Mouse (Mus musculus): ENCODE measurements around the gene Pou6f1.
"Not testable (repeated sequence)": the region's sequence is repeated elsewhere in the genome, so short reads cannot be mapped to it uniquely, and the experiment has no call there.

Pou6f1 gene

DNA sequence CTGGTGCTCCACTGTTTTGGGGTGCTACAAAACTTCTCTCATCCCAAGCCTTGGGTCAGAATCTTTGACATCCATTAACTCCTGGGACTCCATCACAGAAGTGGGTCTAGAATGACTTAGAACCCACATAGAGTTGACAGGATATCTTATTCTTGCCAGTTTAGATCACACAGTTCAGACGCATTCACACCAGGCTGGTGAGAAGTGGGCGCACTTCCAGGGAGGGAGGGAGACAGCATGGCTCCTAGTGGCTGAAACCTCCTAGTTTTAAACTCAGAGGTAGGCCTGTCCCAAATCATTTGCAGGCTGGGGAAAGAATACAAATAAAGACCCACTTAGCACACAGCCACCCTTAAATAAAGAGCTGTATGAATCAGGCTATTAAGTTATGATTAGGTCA lies 25.4 kb downstream of the Pou6f1 start:
- no peak for DNase-seq

DNA sequence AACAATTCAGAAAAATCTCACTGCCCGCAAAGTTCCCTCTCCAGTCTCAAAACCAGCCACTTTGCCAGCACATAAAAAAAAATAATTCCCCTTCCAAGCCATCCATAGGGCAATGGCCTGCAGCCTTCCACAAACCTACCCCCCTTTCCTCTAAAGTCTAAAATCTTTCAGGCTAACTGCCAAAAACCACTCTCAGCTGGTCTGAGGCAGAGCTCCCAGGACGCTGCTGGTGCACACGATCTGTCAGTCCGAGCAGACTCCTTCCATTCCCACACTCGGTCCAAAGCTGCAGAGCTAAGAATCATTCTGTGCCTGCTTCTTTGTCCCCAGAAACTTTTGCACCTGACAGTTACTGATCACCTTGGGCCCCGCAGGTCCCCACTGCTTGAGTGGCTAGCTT lies 25.8 kb downstream of the Pou6f1 start:
- no peak for DNase-seq

DNA sequence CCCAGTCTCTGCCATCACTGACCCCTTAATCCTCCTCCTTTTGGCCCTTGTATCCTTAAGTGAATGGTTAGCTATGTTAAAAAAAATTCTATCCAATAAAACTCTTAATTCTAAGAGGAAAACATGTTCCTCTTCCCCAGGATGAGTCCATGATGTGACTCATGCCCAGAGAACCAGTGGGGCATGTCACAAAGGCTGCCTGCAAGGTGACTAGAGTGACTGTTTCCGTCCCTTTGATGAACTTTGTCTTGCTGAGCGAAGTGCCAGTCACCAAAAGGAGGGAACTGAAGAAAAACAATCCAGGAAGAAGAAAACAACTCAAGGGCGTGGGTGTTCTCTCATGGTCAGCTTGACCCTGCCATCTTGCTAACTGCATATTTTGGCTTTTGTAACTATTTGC lies 30.5 kb downstream of the Pou6f1 start:
- no peak for DNase-seq

DNA sequence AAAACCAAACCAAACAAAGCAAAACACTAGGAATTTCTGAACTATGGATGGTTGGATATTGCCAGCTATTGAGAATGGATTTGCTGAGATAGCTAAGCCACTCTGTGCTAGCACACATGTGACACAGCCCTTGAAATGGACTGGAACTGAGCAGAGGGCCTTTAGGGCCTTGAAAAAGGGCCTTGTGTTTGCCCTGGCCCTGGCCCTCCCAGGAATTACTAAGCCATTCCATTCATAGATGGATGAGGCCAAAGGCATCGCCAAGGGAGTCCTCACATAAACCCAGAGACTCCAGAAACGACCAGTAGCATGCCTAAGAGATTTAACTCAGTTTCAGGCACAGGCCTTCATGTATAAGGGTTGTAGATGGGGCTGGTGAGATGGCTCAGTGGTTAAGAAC lies 33.3 kb downstream of the Pou6f1 start:
- no peak for DNase-seq

DNA sequence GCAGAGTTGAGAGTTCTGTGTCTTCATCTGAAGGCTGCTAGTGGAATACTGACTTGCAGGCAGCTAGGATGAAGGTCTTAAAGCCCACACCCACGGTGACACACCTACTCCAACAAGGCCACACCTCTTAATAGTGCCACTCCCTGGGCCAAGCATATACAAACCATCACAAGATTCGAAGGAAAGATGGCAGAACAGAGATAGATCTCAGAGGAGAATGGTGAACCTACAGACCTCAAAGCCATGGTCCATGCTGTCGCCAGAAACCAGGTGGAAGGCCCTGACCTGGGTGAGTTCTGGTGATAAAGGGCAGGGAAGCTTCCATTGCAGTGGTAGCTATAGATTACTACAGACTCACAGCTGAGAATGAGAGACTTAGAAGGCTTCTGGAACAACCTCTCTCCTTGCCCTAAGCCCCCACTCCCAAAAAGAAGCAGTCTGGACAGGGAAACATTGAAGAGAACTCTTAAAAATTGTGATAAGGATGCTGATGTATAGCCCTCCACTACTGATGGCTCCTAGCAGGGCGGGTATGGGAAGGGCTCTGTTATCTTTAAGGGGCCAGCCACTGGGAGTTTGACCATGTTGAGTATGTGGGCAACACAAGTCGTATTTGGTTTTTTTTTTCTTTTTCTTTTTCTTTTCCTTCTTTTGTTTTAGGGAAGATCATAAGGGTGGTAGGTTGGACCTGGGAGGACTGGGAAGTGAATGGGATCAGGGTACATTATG lies 41.9 kb downstream of the Pou6f1 start:
- DNase-seq, result no peak

DNA sequence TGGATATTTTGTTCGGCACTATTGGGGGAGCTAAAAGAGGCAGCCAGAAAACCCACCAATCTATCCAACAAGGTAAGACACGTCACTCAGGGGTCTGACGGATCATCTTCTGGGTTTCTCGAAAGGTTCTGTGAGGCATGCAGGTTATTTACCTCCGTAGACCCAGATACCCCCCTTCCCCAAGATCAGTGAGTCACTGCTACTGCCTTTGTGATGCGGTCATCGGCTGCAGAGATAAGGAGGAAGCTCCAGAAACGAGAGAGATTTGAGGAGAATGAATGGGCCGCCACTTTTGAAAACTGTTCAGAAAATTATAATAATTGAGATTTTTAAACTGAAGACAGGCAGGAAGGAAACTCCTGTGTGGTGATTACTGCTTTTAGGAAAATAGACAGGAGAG lies 43.4 kb downstream of the Pou6f1 start:
- no peak for DNase-seq

DNA sequence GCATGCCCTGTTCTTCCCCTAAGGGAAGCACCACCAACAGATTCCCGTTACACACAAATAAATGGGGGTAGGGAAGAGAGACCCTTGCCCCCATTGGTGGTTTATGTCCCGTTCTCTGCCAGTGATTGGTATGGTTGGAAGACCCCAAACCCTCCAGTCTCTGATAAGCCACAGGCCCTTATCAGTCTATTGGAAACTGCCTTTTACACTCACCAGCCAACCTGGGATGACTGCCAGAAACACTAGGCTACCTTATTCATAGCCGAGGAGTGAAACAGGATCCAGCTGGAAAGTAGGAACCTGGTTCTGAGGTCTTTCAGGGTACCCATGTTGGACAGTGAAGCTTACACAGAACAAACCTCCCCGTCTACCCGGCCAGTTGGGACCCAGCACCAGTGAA lies 43.8 kb downstream of the Pou6f1 start:
- no peak for DNase-seq

DNA sequence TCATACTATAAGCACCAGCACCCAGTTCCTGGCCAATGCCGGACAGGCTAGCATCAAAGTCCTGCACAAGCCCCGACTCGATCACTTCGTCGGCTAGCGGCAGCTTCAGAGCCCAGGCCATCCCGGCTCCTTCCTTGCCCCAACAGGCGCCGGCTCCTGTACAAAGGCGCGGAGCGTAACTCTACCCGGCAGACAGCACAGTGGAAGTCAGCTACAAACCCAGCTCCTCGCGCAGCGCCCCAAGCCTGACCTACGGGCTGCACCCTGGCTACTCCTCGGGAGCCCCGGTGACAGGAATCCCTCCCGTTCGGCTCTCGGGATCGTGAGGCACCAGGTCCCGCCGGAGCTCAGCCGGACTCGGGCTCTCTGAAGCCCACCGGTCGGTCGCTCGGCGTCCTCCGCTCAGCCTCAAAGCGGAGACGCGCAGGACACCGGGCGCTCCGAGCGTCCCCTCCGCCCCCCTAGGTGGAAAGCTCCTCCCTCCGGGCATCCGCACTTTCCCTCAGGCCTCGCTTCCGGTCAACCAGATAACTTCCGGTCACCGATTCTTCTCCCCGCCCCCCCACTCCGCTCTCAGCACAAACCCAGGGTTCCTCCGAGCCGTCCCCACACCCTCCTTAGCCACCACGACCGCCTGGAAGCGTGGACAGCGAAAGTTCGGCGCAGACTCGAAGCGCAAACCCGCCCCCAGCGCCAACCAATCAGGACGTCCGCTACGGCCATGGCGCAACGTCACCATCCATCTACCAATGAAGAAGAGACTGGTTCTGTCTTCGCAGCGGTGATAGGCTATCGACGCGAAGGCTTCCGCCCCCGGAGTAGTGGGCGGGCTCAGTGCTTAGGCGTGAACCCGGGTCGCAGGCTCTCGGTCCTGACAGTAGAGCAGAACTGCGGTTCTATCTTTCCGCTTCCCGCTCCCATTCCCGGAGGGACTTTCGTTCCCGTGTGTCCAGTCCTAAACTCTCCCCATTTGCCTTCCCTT lies 48.2 kb downstream of the Pou6f1 start, which contains the start of gene Tfcp2:
Gene Tfcp2 (minus strand): TSS at position 683 of the 982 bp plus-strand sequence.
- DNase-seq, result peak; percentile 98

DNA sequence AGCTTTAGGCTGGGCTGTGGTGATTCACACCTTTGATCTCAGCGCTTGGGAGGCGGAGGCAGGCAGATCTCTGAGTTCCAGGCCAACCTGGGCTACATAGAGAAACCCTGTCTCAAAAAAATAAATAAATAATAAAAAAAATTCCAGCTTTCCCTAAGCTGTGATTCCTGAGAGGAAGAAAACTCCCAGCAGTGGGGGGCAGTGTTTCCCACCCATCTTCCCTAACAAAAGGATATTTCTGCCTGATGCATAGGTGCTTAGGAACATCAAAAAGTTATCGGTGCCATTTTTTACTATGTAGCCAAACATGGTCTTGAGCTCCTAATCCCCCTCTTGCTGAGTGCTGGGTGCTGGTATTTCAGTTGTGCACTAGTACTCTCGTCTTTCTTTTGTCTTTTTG lies 49.5 kb downstream of the Pou6f1 start:
- DNase-seq, result no peak

DNA sequence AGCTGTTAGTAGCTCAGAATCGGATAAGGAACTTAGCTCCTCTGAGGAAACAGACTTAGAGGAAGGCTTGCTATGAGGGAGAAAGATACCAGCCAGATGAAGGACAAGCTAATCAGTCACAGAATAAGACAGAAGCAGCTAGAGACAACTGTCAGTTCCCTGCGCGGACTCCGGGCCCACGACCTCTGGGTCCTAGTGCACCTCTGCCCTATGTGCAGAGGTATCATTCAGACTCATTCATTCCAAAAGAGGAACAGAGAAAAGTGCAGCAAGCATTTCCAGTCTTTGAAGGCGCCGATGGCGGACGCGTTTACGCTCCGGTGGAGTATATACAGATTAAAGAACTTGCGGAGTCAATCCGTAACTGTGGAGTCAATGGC lies 56.1 kb downstream of the Pou6f1 start:
- DNase-seq, result not testable (repeated sequence)

DNA sequence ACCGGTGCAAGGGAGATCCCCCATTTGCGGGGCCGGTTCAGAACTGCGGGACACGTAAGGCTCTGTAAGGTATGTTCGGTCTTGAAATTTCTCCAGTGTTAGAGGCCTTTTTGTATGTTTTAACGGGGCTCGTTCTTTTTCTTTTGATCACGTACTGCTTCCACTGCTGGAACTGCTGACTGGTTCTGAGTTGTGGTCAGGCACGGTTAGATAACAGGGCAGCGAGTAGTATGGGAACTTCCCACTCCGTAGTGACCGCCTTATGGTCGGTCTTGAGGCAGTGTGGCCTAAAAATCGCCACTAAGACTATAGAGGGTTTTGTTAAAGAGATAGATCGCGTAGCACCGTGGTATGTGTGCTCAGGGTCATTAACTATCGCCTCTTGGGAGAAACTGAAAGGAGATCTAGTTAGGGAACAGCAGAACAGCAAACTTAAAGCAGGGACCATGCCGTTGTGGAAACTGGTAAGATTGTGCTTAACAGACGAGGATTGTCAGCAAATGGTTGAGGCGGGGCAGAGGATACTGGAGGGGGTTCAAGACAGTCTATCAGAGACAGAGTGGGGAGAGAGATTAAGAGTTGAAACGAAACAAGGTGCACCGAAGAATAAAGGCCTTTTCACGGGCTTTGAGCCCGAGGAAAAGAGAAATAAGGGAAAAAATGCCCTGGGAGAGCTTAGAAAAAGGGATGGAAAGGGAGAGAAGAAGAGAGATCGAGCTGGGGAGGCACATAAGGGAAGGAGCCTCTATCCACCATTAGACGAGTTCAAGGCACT lies 56.7 kb downstream of the Pou6f1 start:
- DNase-seq, result not testable (repeated sequence)

DNA sequence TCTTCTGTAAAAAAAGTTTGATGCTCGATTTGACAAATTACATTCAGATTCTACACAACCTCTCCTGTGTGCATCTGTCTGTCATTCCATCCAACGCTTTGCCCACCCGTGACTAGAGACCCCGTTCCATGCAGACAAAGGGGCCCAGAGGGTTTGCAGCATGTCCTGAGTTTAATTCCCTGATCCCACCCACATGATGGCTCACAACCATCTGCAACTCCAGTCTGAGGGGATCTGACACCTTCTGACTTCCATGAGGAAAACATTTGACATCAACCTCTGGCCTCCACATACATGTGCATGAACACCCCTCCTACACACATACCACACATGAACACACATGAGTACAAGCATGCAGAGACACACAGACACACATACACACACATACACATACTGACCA lies 58.4 kb downstream of the Pou6f1 start:
- DNase-seq, result no peak

DNA sequence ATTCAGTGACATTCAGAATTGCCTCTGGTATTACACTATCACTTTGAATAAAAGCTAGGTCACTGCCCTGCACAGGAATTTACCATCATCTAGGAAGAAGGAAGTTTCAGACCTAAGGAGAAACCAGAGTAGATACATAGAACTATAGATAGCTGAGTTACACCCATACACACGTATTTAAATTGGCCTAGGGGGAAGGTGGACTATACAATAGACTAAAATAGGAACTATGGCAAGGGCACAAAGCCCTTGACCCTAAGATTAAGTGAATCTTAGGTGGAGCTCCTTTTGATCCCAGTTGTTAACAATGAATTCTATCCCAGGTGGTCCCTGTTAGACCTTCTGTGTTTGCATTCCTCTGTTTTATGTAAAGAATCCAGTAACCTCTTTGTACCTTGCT lies 58.8 kb downstream of the Pou6f1 start:
- not testable (repeated sequence) for DNase-seq

DNA sequence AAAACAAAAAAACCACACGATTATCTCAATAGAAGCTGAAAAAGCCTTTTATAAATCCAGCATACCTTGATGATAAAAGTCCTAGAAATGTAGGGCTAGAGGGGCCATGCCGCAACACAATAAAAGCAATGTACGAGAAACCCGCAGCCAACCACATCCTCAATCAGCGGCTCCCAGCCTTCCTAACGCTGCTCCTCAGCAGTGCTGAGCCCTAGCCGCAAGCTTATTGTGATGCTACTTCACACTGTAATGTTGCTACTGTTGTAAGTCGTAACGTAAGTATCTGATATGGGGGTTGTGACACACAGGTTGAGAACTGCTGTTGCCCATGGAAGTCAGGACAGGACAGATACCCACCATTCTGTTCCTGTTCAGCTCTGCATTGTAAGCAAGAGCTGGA lies 60.4 kb downstream of the Pou6f1 start:
- DNase-seq, result no peak

DNA sequence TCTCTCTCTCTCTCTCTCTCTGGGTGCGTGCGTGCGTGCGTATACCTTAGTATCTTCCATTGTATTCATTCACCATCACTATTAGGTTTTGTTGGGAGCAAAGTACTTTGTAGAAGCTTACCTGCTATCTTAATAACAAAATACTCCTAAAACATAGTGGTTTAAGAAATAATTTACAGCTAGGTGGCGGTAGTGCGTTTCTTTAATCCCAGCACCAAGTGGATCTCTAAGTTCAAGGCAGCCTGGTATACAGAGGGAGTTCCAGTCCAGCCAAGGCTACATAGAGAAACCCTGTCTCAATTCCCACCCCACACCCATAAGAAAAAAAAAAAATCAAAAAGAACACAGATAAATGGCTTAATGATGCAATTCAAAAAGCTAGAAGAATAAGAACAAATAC lies 61.9 kb downstream of the Pou6f1 start:
- peak; percentile 62 for DNase-seq

DNA sequence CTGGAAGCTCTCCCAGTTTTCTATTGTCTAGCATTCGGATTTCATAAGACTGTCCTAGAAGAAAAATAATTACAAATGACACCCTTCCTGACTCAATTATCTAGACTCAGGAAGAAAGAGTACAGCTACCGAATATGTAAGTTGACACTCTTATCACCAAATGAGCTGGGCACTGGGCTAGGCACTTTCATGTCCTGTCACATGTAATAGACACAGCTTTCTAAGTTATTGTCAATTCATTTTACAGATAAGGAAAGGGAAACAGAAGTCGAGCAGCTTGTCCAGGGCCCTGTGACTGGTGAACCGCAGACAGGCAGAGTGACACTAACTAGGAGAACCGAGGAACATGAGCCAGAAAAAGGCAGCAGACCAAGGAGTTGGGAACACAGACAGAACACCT lies 71.9 kb downstream of the Pou6f1 start:
- no peak for DNase-seq

DNA sequence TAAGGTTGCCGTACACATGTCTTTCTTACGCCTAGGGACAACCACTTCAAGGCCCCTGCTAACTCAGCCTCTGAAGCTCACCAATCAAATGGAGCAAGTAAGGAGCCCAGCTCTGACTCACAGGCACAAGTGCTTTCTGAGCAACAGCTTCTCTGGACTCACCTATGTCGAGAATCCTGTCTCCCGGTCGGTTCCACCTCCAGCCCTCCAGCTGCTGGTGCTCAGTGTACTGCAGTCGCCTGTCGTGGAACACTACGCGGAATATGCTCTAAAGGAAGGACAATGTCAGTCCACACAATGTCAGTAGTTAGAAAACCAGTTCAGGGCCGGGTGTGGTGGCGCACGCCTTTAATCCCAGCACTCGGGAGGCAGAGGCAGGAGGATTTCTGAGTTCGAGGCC lies 74.4 kb downstream of the Pou6f1 start:
- no peak for DNase-seq

All from embryo, embryonic 11 days (tissue).